Mouse (Mus musculus): ENCODE measurements around the gene Sdhd.
"Not testable (repeated sequence)": the region's sequence is repeated elsewhere in the genome, so short reads cannot be mapped to it uniquely, and the experiment has no call there.

The Sdhd gene

DNA sequence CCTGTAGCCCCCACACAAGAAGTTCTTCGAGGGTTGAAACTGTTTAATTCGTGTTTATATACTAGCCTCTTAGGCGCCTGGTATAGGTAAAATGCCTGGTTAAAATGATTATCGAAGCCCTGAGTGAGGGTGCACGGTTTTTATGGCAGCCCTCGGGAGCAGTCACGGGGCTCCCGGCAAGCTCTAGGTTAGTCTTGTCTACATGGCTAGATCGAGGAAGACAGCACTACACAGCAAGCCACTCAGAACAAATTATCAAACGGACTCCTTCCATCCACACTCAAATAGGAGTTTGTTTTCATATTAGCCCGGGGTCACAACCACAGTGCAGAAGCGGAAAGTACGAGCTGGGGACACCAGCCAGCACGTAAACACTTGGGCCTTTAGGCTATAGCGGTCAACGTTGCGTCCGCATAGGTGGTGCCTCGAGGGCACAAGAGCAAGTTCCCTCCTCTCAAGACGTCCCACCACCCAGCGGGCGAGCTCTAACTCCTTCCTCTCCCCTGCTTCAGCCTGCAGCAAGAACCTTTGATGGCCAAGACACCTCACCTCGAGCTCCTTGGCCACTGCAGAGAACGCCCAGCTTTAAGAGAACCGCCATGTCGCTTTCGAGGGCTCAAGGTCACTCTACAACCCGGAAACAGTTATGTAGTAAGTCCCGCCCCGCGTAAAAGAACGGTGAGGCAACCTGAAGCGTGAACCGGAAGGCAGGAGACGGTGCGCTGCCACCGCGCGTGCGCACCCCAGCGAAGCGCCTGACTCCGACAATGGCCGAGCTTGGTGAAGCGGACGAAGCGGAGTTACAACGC is at the start of gene Sdhd, which contains the start of gene Timm8b:
Gene Sdhd, minus strand, starts transcription at position 624 of the 809 bp plus-strand sequence.
Gene Timm8b, plus strand, starts transcription at position 722 of the 809 bp plus-strand sequence.
- DNase-seq = peak; percentile 91

GRCm38 (mm10) chr9:50650503-50650902 is 46.9 kb upstream of the Sdhd start:
- no peak for DNase-seq

DNA sequence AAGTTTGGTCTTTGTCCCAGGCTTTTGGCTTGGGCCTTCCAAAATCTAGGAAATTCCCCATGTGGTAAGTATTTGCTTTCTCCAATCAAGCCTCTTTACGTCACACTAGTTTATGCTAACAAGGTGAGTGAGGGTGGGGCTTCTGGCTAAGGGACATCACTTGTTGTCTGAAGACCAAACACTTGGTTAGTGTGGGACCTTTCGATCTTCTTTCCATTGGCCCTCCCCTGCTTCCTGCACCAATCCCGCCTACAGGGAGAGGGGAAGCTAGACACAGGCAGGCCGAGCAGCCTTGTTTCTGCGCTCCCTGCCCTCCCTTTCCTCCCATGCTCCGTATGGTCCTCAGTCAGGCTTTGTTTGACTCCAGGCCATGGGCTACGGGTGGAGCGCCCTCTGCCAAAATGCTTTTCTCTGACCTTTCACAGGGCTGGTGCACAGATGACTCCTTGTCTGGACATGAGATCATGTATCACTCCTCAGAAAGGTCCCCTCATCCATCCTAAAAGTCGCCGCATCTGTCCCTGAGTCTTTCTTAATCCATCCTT is 43.3 kb upstream of the Sdhd start:
- no peak for DNase-seq

- no peak for DNase-seq
Measured at GRCm38 (mm10) chr9:50634270-50634669, 30.7 kb upstream of the Sdhd start.

DNA sequence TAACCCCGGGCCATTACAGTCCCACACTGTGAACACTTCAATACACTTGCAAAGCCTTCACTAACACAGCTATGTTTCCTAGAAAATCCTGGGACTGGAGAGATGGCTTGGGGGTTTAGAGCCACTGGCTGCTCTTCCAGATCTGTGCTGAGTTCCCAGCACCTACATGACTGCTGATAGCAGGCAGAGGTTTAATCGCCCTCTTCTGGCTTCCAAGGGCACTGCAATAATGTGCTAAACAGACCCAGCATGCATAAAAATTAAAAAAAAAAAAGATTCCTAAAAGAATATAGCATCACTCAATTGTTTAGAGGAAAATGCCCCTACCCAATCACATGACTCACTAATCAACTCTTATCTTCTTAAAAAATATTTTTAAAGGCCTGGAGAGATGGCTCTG is 29.4 kb upstream of the Sdhd start:
- DNase-seq = no peak

DNA sequence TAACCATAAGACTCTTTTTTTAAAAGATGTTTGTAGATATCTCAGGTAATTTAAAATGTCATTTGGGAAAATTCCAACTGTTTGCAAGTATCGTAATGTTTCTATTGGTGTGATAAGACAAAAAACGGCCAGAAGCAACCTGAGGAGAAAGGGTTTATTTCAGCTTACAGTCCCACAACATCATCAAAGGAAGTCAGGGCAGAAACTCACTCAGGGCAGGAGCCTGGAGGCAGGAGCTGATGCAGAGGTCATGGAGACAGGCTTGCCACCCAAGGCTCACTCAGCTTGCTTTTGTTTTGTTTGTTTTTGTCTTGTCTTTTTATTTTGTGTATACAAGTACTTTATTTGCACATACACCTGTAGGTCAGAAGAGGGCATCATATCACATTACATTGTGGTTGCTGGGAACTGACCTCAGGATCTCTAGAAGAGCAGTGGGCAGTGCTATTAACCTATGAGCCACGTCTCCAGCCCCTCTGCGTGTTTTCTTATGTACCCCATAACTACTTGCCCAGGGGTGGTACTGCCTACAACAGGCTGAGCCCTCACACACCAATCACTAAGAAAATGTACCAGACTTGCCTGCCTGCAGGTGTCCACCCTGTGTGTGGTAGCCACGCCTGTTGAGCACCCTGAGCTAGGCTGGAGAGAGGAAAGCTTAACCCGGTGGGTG is 28.5 kb upstream of the Sdhd start:
- DNase-seq = no peak

GRCm38 (mm10) chr9:50630903-50631302 is 27.3 kb upstream of the Sdhd start:
- not testable (repeated sequence) for DNase-seq

DNA sequence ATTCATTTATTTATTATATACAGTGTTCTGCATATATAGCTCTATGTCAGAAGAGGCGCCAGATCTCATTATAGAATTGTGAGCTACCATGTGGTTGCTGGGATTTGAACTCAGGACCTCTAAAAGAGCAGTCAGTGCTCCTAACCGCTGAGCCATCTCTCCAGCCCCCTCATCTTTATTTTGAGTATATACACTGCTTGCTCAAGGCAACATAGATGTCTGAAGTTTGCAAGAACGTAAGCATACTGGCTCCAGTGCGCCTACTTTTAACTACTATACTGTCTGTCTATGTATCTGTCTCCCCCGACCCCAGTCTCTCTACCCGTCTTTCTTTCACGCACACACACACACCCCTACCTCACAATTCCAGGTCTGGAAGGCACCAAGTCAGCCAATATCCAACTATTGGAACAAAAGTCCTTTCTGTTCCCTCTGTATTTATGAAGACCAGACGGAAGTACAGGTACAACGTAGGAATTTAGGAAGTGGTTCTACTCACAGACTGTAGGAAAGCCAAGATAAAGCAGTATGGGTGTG is 14.2 kb upstream of the Sdhd start:
- DNase-seq = no peak

DNA sequence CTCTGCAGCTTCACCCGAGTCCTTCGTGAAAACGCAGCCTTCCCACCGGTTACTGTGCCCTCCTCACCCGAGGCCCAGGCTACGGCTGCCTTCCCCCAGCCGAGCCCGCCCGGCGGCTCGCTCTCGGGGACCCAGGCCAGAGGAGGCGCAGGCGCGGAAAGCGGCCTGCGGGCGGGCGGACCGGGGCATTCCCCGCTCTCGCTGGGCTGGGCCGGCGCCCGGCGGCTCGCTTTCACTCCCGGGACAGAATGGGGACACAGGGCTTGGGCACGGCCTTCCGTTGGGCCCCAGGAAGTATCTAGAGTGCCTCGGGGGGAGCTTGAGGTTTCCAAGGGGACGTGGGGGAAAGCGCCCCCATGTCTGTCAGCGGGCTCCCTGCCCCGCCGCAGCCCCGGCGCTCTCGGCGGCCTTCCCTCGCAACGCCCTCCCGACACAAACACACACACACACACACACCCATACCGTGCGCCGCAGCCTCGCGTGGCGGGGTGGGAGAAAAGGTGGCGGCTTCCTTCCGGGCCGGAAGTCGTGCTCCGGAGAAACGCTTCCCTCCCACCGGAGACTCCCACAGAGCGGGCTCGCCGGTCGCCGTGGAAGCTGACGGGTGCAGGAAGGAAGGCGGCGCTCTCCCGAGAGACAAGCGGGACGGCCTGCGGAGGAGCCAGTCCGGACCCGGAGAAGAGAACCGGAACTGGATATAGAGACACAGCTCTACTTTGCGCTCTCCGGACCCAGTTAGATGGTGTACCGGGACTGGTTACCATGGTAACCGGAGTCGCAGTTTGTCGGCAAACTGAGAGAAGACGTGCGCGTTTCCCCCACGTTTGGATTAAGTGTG is 13.4 kb upstream of the Sdhd start, which contains the start of the genes Pih1d2 and Nkapd1:
Gene Pih1d2, plus strand, starts transcription at position 556 of the 838 bp plus-strand sequence.
Gene Nkapd1, minus strand, starts transcription at position 699 of the 838 bp plus-strand sequence.
- peak; percentile 92 for DNase-seq

GRCm38 (mm10) chr9:50616161-50616560 is 12.5 kb upstream of the Sdhd start:
- no peak for DNase-seq

DNA sequence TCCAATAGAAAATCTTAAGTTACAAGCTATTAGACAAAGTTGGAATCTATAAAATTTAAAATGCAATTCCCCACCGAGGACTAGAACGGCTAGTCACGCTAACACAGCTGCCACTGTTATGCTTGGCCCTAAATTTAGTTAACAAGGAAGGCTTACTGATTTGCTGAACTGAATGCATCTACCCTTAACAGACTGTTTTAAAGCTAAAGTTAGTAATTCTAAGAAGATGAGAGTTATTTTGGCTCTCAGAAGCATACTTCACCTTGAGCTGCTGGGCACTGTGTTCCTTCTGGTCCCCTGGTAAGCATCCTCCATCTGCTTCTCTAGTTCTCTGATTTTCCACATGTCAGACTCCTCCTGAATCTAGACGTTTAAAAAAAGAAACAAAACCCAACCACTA is 8.5 kb upstream of the Sdhd start:
- DNase-seq = no peak

GRCm38 (mm10) chr9:50604338-50604737 is 726 bp upstream of the Sdhd start:
- no peak for DNase-seq

DNA sequence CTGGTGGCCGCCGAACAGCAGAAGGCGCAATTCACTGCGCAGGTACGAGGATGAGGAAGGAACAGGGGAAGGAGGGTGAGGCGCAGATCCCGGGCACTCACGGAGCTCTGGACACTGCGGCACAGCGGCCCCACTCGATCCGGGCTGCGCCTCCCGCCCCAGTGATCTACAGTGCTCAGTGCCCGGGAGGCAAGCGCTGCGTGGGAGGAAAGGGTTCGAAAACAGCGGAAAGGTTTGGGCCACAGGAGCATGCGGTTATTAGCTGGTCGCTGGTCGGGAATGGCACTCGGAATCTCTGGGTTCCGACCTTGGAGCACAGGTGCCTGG is 349 bp upstream of the Sdhd start:
- DNase-seq = no peak

- no peak for DNase-seq
Measured at GRCm38 (mm10) chr9:50602055-50602845, 1.4 kb downstream of the Sdhd start.

DNA sequence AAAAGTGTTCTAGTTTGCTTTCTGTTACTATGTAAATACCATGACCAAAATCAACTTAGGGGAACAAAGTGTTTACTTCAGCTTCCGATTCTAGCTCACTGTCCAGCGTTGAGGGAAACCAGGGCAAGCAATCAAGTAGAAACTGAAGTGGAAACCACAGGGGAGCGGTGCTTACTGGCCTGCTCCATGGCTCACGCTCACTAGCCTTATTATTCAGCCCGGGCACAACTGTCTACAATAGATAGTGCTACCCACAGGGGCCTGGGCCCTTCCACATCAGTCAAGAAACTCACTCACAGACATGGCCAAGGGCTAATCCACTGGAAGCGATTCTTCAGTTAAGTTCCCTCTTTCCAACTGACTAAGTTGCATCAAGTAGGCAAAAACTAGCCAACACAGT is 2.1 kb downstream of the Sdhd start:
- DNase-seq = no peak

DNA sequence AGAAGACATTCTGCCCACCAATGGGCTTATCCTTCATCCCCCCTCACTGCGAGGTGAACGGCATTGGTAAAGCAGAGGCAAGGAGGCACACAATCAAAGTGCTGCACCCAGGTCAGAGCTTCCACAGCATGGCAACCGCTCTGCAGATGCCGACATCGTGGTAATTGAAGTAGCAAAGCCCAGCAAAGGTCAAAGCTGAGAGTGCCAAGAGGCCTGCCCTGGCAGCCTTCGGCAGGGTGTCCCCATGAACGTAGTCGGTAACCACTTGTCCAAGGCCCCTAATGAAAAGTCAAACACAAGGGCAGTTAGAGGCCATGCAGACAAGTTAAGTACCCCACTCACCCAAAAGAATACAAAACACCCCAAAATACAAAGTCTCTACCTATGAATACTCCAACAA is 6.6 kb downstream of the Sdhd start:
- no peak for DNase-seq

DNA sequence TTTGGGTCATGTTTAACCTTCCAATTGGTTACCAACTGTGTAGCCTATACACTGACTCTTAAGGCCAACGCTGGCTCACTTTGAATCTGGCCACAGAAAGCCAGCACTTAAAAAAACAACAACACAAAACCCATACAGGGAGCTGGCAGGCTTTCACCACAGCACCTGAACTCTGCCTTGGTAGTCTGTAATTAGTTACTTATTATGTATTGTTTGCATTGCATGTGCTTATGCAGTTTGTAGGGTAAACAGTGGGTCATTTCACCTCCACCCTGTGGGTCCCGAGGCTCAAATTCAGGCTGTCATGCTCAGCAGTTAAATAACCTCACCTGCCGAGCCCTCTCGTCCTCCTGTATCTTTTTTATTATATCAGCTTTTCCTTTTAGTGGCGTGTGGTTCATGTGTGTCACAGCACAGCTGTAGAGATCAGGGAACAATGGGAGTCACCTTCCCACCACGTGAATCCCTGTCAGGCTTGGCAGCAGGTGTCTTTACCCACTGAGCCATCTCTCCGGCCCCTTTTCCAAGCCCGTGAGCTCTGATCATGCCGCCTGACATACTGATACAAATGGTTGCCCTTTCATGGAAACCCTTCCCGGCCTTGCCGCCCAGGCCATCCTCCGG is 8.7 kb downstream of the Sdhd start:
- no peak for DNase-seq

GRCm38 (mm10) chr9:50593544-50593943 is 10.1 kb downstream of the Sdhd start:
- no peak for DNase-seq

- DNase-seq = no peak
Measured at GRCm38 (mm10) chr9:50592955-50593354, 10.7 kb downstream of the Sdhd start.

GRCm38 (mm10) chr9:50590856-50591518 is 12.6 kb downstream of the Sdhd start:
- DNase-seq = no peak

DNA sequence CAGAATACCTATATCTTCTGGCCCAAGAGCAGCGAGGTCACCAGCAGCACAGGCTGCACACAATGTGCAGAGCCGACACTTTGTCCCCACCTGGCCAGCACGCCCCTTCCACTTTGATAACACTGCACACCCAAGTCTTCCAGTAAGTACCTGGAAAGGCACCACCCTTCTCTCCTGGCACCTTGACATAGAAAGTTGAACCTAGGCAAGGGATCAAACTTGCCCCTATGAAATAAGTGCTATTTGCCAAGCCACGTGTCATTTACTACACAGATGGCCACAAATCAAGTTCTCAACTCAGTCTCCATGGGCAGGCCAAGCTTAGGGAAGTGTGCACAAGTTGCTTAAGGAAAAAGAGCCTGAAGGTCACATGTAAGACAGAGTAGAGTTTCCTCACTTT is 16.7 kb downstream of the Sdhd start:
- DNase-seq = no peak

Data from cerebellum, adult 8-10 months (tissue).